Mouse (Mus musculus) lung, postnatal 4 days (tissue): ENCODE results near the gene Igtp.
"Not testable (repeated sequence)": the region's sequence is repeated elsewhere in the genome, so short reads cannot be mapped to it uniquely, and the experiment has no call there.

Experiments used
- DNase-seq, 2 experiments: peaks; one replicate each; pipeline ENCODE4 v3.0.0; 2021

The Igtp gene

DNA sequence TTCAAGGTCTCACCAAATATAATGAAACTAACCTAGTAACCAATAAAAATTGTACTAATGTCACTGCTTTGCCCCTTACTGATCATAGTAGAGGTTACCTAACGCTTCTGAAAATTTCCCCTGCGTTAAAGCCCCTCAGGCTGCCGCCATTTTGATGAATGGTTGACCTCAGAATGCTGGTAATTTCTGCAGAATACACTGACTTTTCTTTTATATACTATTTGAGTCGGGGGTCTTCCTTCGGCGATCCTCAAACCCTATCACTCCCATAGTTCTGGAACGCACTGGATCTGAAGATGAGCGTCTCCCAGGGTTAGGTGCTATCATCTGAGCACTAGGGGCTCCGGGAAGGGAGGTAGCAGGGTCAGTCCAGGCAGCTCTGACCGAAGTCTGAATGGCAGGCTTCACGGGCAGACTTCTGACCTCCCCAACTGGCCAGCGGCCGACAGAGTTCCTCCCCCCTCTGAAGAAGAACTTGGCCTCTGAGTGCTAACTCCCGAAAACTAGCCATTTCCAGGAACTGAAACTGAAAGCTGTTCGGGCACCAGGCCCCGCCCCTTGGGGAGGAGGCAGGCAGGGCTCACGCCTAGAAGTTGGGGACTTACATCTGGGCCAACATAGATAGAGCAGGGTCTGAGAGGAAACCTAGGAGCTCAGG lies 15.2 kb downstream of the Igtp start:
- peak; percentile 90 to 91 for DNase-seq

DNA sequence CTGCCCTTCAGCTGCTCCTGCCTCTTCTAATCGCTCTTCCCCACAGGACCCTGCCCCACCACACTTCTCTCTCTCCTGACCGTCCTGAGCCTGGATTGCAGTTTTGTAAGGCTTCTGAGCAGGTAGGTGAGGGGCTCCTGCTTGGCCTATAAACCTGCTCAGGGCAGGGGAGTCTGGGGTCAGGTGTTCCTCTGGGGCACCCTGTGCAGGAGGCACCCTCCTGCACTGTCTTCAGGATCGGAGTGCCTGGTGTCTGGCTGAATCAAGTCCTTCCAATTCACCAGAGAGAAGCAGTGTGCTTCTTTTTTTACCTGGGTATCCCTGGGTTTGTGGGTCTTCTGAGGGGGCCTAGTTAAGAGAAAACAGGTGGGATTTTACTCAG lies 15.7 kb downstream of the Igtp start:
- not testable (repeated sequence) for DNase-seq

DNA sequence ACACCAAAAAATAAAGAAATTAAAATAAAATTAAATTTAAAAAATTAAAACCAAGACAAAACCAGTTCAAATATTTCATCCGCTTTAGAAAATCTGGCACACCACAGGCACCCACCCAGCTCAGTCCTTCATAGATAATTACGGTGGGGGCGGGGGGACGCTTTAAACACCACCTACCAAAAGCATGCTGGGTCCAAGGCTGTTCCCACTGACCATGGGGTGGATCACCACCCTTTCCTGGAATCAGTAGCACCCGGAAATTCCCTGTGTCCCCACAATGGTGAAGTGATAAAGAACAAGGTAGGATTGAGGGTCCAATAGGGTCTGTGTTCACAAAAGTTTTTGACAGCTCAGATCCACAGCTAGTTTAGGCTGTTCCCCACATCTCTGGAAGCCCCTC lies 16.5 kb downstream of the Igtp start:
- DNase-seq = no peak

DNA sequence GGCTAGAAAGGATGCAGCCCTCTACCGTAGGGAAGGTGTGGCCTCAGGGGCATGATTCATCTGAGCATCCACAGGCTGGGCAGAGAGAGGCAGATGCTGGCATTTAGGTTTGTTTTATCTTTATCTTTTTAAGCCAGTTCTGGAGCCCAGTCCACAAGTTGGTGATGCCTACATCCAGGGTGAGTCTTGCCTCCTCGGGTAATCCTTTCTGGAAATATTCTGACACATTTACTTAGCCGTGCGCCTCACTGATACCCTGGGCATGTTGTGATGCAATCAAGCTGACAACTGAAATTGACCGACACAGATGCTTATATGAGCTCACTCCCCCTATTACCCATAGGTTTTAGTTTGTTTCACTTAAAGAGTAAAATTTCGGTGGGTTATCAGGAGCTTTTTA lies 17.5 kb downstream of the Igtp start:
- no peak for DNase-seq

DNA sequence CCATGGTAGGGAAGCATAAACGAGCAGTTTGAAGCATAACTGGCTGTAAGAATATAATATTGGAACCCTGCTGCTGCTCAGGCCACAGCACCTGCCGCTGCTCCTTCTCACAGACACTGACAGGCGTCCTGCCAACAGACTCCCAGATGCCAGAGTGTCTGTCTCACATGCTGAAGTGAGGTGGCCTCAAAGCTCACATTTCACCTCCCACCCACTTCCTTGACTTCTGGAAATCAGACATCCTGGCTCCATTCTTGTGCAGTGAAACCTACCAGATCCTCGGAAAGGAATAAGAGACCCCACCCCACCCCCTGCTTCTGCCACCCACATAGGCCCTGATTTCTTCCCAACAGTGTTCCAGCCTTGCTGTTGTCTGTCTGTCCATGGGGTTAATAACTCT lies 24.4 kb downstream of the Igtp start:
- DNase-seq = no peak

DNA sequence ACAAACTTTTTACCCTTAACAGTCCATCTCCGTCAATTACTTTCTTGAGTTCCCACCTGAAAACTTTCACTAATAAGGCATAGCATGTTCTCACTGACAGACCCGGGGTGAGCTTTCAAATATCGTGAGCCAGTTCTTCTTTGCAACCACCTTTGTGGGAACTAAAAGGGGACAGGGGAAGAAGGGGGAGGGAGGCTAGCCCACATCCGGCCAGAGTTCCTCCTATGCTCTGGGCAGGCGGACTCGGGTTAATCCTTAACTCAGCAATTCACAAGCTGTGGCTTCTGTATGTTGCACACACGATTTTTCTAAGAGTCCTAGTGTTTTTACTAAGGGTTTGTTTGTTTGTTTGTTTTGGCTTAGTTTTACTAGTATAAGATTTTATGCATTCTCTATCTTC lies 25.0 kb downstream of the Igtp start:
- peak; percentile 42 to 53 for DNase-seq

DNA sequence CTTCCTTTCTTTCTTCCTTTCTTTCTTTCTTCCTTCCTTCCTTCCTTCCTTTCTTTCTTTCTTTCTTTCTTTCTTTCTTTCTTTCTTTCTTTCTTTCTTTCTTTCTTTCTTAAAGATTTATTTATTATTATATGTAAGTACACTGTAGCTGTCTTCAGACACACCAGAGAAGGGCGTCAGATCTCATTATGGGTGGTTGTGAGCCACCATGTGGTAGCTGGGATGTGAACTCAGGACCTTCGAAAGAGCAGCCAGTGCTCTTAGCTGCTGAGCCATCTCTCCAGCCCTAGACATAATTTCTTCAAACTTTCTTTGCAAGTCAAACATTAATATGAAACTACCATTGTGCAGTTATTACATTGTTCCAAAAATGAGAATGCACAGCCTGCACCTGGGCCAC lies 25.5 kb downstream of the Igtp start:
- not testable (repeated sequence) for DNase-seq

DNA sequence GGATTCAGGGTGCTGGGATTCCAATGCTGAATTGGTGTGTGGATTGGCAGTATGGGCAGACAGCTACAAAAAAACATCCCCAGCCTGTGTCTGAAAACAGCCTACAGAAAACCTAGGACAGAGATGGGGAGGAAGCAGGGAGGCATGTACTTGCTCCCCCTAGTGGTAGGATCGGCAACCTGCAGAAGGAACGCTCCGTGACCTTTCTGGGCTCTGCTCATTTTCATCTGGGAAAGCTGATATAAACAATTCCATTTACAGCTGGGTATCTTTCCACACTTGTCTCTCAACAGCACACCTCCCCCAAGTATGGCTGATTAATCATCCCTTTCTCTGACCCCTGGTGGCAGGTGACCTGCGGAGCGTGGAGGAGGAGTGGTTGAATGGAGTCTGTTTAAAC lies 26.3 kb downstream of the Igtp start:
- DNase-seq = peak; percentile 74 to 83

DNA sequence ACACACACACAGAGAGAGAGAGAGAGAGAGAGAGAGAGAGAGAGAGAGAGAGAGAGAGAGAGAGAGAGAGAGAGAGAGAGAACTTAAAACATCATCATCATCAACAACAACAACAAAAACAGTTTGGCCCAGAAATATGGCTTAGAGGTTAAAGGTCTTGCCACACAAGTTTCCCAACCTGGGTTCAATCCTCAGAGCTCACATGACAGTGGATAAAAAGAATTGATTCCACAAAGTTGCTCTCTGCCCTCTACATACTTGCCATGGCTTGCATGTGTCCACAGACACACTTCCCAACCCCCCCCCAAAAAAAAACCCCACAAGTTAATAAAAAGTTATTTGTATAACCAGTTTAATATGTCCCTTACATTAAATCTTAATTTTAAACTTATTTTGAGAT lies 27.1 kb downstream of the Igtp start:
- DNase-seq = no peak

DNA sequence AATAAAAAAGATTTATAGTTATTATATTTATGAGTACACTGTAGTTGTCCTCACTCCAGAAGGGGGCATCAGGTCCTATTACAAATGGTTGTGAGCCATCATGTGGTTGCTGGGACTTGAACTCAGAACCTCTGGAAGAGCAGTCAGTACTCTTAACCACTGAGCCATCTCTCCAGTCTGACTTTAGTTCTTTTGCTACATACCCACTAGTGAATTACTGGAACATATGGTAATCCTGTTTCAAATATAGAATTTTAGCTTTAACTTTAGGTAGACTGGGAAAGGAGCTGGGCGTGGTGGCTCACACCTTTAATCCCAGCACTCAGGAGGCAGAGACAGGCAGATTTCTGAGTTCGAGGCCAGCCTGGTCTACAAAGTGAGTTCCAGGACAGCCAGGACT lies 28.7 kb downstream of the Igtp start:
- not testable (repeated sequence) for DNase-seq

DNA sequence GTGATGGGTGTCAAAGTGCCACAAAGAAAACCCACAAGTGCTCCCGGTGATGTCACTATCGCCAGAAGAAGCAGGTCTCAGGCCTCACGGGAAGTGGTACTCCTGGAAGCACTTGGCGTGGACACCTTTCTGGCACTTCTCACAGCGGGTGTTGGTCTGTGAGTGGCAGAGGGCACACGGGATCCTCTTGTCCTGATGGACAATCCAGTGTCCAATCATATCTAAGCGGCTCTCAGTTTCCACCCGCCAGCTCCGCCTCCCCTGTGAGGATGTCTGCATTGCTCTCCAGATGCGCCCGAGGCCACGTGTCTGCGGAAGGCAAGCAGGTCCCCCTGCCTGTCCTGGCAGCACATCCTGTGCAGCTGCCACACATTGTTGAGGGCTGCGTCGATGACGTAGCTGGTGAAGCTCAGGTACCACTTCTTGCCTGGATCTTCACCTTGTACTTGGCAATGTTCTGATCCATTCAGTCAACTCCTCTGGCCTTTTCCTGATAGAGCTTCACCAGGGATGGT lies 31.1 kb downstream of the Igtp start:
- no peak for DNase-seq

DNA sequence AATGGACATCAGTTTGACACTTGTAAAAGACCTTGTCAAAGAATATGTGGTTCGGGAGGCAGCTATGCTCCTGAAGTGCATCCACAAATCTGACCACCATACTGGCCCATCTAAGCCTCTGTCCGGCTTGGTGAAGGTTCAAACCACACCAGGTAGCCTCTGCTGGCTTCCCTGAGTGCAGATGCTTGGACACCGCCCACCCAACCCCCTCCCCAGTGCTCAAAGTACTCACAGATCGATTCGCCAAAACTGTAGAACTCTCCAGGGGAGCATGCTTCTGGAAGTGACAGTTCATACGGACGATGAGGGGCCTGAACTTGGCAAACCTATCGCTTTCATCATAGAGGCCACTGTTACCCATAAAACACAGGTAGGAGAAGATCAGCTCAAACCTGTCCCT lies 31.8 kb downstream of the Igtp start:
- no peak for DNase-seq

DNA sequence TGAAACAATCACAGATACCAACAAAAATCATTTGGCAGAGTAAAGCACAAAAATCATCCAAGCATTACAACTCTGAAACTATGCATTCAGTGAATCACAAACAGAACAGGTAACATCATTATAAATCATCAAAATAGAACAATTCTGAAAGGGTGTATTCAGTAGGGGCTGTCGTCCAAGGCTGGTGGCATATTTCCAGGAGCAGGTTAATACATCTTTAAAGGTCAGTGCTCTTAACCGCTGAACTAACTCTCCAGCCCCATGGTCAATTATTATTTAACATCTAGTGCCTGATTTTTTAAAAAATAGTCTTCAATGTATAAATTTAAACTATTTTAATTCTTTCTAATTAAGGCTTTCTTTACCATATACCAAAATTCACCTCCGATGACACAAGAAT lies 35.2 kb downstream of the Igtp start:
- DNase-seq = not testable (repeated sequence)

DNA sequence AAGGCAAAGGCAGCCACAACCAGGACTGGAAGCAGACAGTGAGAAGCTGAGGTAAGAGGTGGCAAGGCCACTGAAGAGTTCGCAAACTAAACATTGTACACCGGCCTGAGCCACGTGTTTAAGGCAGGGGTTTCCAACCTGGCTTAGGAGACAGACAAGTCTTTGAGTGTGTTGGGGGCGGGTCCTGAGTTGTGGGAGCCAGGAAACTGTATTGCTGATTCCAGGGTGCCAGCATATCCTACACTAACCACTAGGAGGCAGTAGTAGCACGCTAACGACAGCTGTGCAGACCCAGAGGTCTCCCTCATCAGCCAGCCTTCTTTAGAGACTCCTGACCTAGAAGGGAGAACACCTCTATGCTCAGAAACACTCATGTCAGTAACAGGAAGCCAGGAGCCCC lies 35.8 kb downstream of the Igtp start:
- DNase-seq = peak in 1 of 2 experiments; percentile 46

DNA sequence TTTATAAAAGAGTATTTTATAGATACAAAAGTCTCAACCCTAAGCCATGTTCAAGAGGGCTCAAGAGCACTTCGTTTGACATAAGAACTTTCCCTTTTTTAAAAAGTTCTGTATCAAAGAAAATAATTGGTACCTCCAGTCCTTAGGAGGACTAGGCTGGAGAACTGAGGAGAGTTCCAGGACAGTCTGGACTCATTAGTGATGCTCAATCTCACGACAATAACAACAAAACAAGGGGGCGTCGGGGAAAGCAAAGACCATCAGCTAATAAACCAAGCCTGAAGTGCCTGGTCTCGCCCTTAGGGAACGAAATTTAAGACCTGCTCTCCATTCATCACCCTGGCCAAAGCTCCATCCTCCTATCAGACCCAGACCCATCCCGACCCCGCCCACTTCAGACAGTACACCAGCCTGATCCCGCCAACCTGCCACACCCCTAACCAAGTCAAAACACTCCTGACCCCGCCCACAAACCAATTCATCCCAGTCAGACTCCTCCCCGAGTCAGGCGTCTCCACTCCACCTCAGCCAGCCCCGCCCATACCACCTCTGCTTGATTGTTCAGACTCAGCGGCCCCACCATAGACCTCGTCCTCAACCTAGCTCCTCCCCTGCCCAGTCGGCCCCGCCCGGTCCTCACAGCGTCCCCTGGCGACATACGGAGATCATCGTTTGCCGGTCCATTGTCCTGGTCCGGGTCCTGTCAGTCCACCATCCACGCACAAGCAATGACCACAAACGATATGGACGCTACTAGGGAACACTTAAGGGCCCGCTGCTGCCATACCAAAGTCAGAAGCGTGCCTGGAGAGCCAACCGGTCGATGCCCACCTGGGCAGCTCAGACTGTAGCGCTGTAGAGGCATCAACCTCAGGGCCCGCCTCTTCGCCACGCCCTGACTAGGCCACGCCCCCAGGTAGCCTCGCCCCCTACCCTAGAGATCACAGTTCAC lies 39.8 kb downstream of the Igtp start:
- DNase-seq = peak; percentile 73 to 75

DNA sequence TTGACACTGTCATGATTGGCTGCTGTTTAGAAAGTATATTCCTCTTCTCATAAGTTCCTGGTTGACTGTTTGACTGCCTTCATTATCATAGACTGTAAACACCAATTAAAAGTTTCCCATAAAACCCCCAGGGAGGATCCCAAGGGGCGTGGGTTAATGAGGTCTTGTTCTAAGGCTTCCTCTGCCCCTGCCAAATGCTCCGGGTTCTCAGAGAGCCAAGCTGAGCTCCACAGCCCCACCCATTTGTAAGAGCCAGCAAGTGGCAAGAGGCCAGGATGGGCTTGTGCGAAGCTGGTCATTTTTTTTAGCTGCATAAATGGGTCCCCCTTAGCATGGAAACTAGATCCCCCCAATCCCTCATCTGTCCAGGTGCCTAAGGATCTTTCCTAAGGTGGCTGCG lies 47.9 kb downstream of the Igtp start:
- peak; percentile 31 to 32 for DNase-seq

DNA sequence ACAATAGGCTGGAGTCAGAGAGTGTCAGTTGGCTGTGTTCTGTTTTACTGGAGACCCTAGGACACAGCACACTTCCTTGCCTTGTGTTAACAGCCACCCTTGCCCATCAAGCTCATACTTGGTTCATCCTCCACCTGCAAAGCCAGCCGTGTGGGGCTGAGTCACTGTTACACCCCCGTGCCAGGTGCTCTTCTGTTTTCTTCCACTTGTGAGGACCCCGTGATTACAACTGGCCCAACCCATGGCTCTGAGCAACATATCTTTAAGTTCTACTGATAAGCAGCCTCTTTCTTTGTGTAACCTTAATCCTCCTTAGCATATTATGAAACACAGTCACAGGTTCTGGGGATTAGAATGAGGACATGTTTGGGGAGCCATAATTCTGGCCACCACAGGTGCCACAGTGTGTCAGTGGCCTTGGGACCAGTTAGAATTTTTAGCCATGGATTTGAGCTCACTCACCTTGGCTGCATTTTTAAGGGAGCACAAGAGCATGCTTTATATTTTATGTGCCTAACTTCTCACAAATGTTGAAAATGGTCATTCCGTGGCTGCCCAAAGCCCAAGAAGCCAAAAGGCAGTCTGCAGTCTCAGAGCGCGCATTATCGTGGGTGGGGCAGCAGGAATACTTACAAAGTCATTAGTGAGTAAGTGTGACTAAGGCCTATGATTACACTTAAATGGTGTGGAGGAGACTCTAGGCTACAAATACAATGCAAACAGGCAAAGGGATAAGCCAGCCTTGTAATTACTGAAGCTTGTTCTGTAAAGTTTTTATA lies 50.0 kb downstream of the Igtp start:
- DNase-seq = no peak

DNA sequence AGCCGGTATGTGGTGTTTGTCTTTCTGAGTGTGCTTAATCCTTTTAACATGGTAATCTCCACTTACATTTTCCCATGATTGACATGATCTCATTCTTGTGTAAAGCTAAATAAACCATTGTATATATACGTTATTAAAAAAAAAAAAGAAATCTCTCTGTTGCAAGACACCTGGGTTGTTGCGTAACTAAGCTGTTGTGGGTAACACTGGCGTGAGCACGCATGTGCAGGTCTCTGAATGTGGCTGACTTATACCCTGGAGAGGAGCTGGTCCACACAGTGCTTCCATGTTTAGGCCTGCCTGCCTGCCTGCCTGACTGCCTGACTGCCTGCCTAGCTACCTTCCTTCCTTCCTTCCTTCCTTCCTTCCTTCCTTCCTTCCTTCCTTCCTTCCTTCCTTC lies 51.2 kb downstream of the Igtp start:
- DNase-seq = no peak

DNA sequence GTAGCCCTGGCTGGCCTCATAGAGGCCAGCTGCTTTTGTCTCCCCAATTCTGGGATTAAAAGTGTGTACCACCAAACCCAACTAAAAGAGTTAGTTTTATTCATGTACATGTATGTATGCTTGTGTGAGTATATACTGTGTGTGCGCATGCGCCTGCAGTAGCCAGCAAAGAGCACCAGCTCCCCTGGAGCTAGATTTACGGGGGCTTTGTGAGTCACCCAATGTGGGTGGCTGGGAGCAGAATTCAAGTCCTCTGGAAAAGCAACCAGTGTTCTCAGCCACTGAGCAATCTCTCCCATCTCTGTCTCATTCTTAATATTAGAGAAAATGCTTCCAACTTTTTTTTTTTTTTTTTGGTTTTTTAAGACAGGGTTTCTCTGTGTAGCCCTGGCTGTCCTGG lies 55.1 kb downstream of the Igtp start:
- no peak for DNase-seq
